Mouse (Mus musculus): ENCODE results near the gene Ing1. TPM values are rescaled to one million over a fixed set of nuclear protein-coding genes. Genes with fewer than 3 reads are reported as not detected.
A peak's percentile ranks its signal among the peaks of the same experiment; 100 is the strongest.

Ing1 gene
- polyA plus RNA-seq (2015; fragmentation: Nextera tagmentation; extraction: Ambion mirVana) = 85.3 and 87.0 TPM in 2 replicates

- peak; percentile 97 for DNase-seq (ENCODE audit: low spot score)
Observed at GRCm38 (mm10) chr8:11554799-11555719, at the start of gene Ing1. Gene Ing1, plus strand, starts transcription at chr8:11555571.

DNA sequence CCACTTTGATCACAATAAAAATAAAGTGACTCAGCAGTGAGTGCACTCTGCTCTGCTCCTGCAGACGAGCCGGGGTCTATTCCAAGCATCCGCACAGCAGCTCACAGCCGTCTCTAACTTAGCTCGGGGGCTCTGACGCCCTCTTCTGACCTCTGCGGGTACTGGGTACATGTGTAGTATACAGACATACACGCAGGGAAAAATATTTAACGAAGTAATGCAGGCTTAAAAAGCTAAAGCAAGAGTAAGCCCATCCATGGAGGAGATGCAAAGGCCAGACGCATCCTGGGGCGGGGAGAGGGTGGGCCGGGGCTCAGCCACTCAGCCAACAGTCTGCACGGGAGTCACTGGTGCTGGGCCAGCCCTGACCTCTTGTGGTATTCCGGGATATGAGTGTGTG lies 49.3 kb upstream of the Ing1 start:
- no peak for DNase-seq (ENCODE audit: low spot score)

- DNase-seq (ENCODE audit: low spot score) = peak; percentile 88
Observed at GRCm38 (mm10) chr8:11506802-11507201, 48.6 kb upstream of the Ing1 start.

DNA sequence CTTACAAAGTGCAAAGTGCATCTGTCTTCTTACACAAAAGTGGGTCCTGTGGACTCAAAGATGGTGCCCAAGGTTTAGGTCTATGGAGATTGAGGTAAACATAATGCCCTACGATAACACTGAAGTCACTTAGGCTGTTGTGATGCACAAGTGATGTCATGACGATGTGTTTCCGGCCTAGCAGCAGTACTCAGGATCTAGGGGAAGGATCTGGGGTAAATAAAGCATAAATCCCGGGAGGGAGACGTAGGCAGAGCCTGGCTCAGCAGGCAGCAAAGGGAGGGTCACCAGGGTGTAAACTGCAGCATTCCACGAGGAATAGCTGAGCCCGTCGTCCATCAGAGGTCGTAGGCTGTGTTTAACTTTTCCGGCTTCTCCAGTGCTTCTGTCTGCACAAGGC lies 46.5 kb upstream of the Ing1 start:
- no peak for DNase-seq (ENCODE audit: low spot score)

GRCm38 (mm10) chr8:11510971-11511370 lies 44.4 kb upstream of the Ing1 start:
- DNase-seq (ENCODE audit: low spot score) = no peak

DNA sequence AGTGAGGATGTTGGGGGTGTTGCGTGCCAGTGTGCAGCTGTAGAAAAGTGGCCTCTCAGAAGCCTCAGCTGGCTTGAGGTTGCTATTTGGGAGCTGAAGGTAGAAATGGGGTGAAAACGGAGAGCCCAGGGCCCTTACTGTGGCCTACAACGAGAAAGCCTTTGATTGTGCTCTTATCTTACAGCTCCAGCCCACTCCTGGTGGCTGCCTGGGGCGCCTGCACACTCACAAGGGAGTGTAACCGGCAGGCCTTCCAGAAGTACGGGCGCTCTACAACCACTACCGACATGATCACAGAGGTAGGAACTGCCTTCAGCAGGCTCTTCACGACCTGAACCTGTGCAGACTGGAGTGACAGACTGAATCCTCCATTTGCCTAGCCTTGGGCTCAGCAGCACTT lies 42.7 kb upstream of the Ing1 start:
- DNase-seq (ENCODE audit: low spot score) = no peak

GRCm38 (mm10) chr8:11513247-11513646 lies 42.1 kb upstream of the Ing1 start:
- no peak for DNase-seq (ENCODE audit: low spot score)

- DNase-seq (ENCODE audit: low spot score) = no peak
Observed at GRCm38 (mm10) chr8:11516292-11516691, 39.1 kb upstream of the Ing1 start.

- no peak for DNase-seq (ENCODE audit: low spot score)
Observed at GRCm38 (mm10) chr8:11517366-11518055, 37.9 kb upstream of the Ing1 start.

- DNase-seq (ENCODE audit: low spot score) = no peak
Observed at GRCm38 (mm10) chr8:11518056-11518396, 37.3 kb upstream of the Ing1 start.

- no peak for DNase-seq (ENCODE audit: low spot score)
Observed at GRCm38 (mm10) chr8:11518676-11519075, 36.7 kb upstream of the Ing1 start.

DNA sequence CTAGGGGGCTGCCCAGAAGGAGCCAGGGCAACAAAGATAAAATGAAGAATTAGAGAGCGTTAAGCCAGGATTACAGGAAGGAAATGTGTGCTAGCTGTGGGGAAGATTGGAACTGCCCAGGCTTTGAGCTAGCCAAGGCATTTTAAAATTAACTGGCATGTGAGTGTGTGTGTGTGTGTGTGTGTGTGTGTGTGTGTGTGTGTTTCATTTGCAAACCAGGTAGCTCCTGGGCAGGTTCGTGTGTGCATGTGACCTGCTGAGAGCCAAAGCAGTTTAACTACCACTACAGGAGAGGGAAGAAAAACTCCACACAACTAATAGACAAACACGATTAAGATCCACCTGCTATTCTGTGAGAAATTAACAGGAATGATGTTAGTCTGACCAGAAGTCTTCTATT lies 32.0 kb upstream of the Ing1 start:
- no peak for DNase-seq (ENCODE audit: low spot score)

- DNase-seq (ENCODE audit: low spot score) = no peak
Observed at GRCm38 (mm10) chr8:11530155-11530770, 25.1 kb upstream of the Ing1 start.

GRCm38 (mm10) chr8:11530849-11531248 lies 24.5 kb upstream of the Ing1 start:
- DNase-seq (ENCODE audit: low spot score) = no peak

- no peak for DNase-seq (ENCODE audit: low spot score)
Observed at GRCm38 (mm10) chr8:11534494-11534893, 20.9 kb upstream of the Ing1 start.

DNA sequence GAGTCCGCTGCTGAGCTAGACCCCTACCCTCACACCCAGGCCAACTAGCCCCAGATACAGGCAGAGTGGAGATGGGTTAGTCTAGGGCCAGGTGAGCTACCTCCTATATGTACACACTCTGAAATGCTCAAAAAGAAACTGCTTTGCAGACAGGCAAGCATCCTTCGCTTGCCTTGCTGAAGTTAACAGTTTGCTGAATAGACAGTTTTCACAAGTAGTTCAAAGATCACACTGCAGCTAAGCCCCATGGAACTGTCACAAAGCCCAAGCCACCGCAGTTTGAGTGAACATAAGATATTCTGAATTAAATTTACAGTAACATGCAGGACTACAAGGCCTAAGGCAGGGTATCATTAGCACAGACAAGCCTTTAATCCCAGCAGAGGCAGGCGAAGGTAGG lies 16.3 kb upstream of the Ing1 start:
- no peak for DNase-seq (ENCODE audit: low spot score)

- DNase-seq (ENCODE audit: low spot score) = no peak
Observed at GRCm38 (mm10) chr8:11540182-11540581, 15.2 kb upstream of the Ing1 start.

DNA sequence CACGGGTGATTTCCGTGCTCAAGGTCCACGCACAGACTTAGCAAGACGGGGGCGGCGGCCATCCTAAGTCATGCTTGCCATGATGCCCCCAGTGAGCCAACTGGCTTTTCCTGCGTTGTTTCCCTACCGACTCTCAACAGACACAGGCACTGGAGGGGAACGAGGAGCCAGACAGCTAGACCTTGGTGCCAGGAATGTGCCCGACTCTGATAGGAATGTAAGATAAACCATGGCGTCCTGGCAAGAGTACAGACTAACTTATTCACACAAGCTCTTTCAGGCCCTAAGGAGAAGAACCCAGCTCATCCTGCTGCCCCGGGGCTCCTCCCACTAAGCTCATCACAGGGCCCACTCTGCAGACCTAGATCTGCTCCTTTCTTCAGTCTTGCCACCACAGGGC lies 13.3 kb upstream of the Ing1 start:
- DNase-seq (ENCODE audit: low spot score) = no peak

- no peak for DNase-seq (ENCODE audit: low spot score)
Observed at GRCm38 (mm10) chr8:11542866-11543265, 12.5 kb upstream of the Ing1 start.

DNA sequence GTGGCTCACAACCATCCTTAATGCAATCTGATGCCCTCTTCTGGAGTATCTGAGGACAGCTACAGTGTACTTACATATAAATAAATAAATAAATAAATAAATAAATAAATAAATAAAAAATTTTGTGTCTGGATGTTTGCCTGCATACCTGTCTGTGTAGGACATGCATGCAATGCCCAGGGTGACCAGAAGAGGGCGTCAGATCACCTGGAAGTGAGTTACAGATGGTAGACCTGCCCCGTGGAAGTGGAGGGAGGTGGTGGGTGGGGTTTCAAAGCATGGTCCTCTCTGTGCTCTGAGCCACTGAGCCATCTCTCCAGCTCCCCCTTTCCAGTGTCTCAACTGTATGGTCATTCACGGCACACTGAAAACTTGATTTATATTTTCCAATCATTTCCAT lies 11.0 kb upstream of the Ing1 start:
- DNase-seq (ENCODE audit: low spot score) = peak; percentile 73

GRCm38 (mm10) chr8:11547063-11547462 lies 8.3 kb upstream of the Ing1 start:
- DNase-seq (ENCODE audit: low spot score) = peak; percentile 41

- DNase-seq (ENCODE audit: low spot score) = peak; percentile 69
Observed at GRCm38 (mm10) chr8:11549706-11550105, 5.7 kb upstream of the Ing1 start.
